Mouse (Mus musculus) natural killer cell, adult 2 months (primary cell): ENCODE data around the gene Ctbs.

ENCODE experiments used
- DNase-seq, 2 experiments: peaks; one replicate each; pipeline ENCODE4 v3.0.0; 2022; ENCODE audit warnings: low spot score in 2 of 2

The Ctbs gene

GRCm38 (mm10) chr3:146433681-146434350 lies 15.8 kb upstream of the Ctbs start:
- DNase-seq, result no peak

- no peak for DNase-seq
Measured at GRCm38 (mm10) chr3:146434686-146435085, 14.9 kb upstream of the Ctbs start.

GRCm38 (mm10) chr3:146435533-146435932 lies 14.1 kb upstream of the Ctbs start:
- no peak for DNase-seq

- DNase-seq, result no peak
Measured at GRCm38 (mm10) chr3:146436114-146436513, 13.5 kb upstream of the Ctbs start.

- no peak for DNase-seq
Measured at GRCm38 (mm10) chr3:146440011-146440410, 9.6 kb upstream of the Ctbs start.

GRCm38 (mm10) chr3:146440422-146440821 lies 9.2 kb upstream of the Ctbs start:
- no peak for DNase-seq

- DNase-seq, result no peak
Measured at GRCm38 (mm10) chr3:146442484-146442883, 7.1 kb upstream of the Ctbs start.

GRCm38 (mm10) chr3:146442936-146443335 lies 6.7 kb upstream of the Ctbs start:
- no peak for DNase-seq

- DNase-seq, result no peak
Measured at GRCm38 (mm10) chr3:146443380-146443779, 6.2 kb upstream of the Ctbs start.

GRCm38 (mm10) chr3:146444880-146445279 lies 4.7 kb upstream of the Ctbs start:
- no peak for DNase-seq

GRCm38 (mm10) chr3:146447156-146447555 lies 2.4 kb upstream of the Ctbs start:
- DNase-seq, result no peak

GRCm38 (mm10) chr3:146447598-146447997 lies 2.0 kb upstream of the Ctbs start:
- DNase-seq, result no peak

GRCm38 (mm10) chr3:146448372-146448771 lies 1.2 kb upstream of the Ctbs start:
- DNase-seq, result no peak

- DNase-seq, result no peak
Measured at GRCm38 (mm10) chr3:146448969-146449368, 626 bp upstream of the Ctbs start.

GRCm38 (mm10) chr3:146450371-146450841 lies 811 bp downstream of the Ctbs start:
- peak; percentile 83 to 87 for DNase-seq

- DNase-seq, result no peak
Measured at GRCm38 (mm10) chr3:146451375-146451774, 1.8 kb downstream of the Ctbs start.

- DNase-seq, result no peak
Measured at GRCm38 (mm10) chr3:146462939-146463338, 13.3 kb downstream of the Ctbs start.

GRCm38 (mm10) chr3:146469226-146469625 lies 19.6 kb downstream of the Ctbs start:
- no peak for DNase-seq

GRCm38 (mm10) chr3:146472657-146473056 lies 23.1 kb downstream of the Ctbs start:
- DNase-seq, result no peak

GRCm38 (mm10) chr3:146473741-146474140 lies 24.1 kb downstream of the Ctbs start:
- no peak for DNase-seq

GRCm38 (mm10) chr3:146474428-146474827 lies 24.8 kb downstream of the Ctbs start:
- DNase-seq, result no peak

- no peak for DNase-seq
Measured at GRCm38 (mm10) chr3:146482044-146482443, 32.4 kb downstream of the Ctbs start.

- no peak for DNase-seq
Measured at GRCm38 (mm10) chr3:146486464-146486863, 36.9 kb downstream of the Ctbs start.

GRCm38 (mm10) chr3:146494941-146495340 lies 45.3 kb downstream of the Ctbs start:
- DNase-seq, result no peak
